Mouse (Mus musculus) neural tube, embryonic 15.5 days (tissue): Measurements from ENCODE around the gene Tmcc1. TPM values are rescaled to one million over a fixed set of nuclear protein-coding genes. Genes with fewer than 3 reads are reported as not detected.
"Not testable (repeated sequence)": the region's sequence is repeated elsewhere in the genome, so short reads cannot be mapped to it uniquely, and the experiment has no call there.

Source experiments
- ATAC-seq: fragments of 200-750 bp; cut with Nextera tagmentation; 2 replicates; pipeline ENCODE4 v1.8.0; 2017; ENCODE audit warnings: mild to moderate bottlenecking, moderate TSS enrichment, moderate library complexity; ENCODE audit not compliant: low FRiP score
- H3K27ac ChIP-seq: fragments of 300-500 bp; sonication (generic); replicated peaks from 2 replicates; pipeline ENCODE4 v1.5.1; 2015; ENCODE audit warnings: mild to moderate bottlenecking, inconsistent platforms
- H3K27me3 ChIP-seq: fragments of 300-500 bp; sonication (generic); replicated peaks from 2 replicates; pipeline ENCODE4 v1.6.1; 2015; ENCODE audit warnings: inconsistent platforms
- H3K36me3 ChIP-seq: fragments of 300-500 bp; sonication (generic); 2 replicates; pipeline ENCODE4 v1.6.1; 2015; ENCODE audit warnings: inconsistent platforms
- H3K4me1 ChIP-seq: fragments of 300-500 bp; sonication (generic); 2 replicates; pipeline ENCODE4 v1.6.1; 2015; ENCODE audit warnings: inconsistent platforms
- H3K4me2 ChIP-seq: fragments of 300-500 bp; sonication (generic); 2 replicates; pipeline ENCODE4 v1.6.1; 2015; ENCODE audit warnings: inconsistent platforms, mild to moderate bottlenecking, moderate library complexity
- H3K4me3 ChIP-seq: fragments of 300-500 bp; sonication (generic); replicated peaks from 2 replicates; pipeline ENCODE4 v1.5.1; 2015; ENCODE audit warnings: mild to moderate bottlenecking, inconsistent platforms
- H3K9ac ChIP-seq: fragments of 300-500 bp; sonication (generic); replicated peaks from 2 replicates; pipeline ENCODE4 v1.6.1; 2015; ENCODE audit warnings: mild to moderate bottlenecking, inconsistent platforms
- H3K9me3 ChIP-seq: fragments of 300-500 bp; sonication (generic); replicated peaks from 2 replicates; pipeline ENCODE4 v1.6.1; 2016; ENCODE audit warnings: inconsistent platforms
- WGBS: fragments of 180-500 bp; shearing (Covaris S2); methylation state at CpG from one replicate; pipeline ENCODE4 v1.1.7; 2015; ENCODE audit warnings: mixed read lengths; 5-methylcytosine and 5-hydroxymethylcytosine counted together
- polyA plus RNA-seq: library from polyadenylated mRNA; unstranded; fragments of >200 nt; fragmentation: Nextera tagmentation; extraction: Ambion mirVana; gene quantifications from 2 replicates; pipeline ENCODE4 v1.2.1, GENCODE M21; 2015

The Tmcc1 gene
- polyA plus RNA-seq, 1 experiment from 2014 or later, result 25.2 TPM

- Histone ChIP-seq H3K9me3 (no peaks in the 10 kb centered on the region), H3K4me1 (peaks cover 34% of the 10 kb centered on the region), H3K4me2 (peak overlapping the region; percentile 93), H3K4me3 (peak overlapping the region; percentile 97), H3K27ac (peak overlapping the region; percentile 86), H3K36me3 (no peaks in the 10 kb centered on the region), H3K27me3 (no peaks in the 10 kb centered on the region), H3K9ac (peak overlapping the region; percentile 91)
- peak; percentile 86 for ATAC-seq
- 0% methylated on average over 26 of the region's 51 CpGs for WGBS
These were observed 426 bp downstream of the Tmcc1 start for GRCm38 (mm10) chr6:116192809-116193311.

- H3K27me3 ChIP-seq, result no peaks in the 10 kb centered on the region
- H3K4me3 ChIP-seq, result no peak overlapping the region
- H3K4me1 ChIP-seq, result peaks cover 37% of the 10 kb centered on the region
- ATAC-seq, result no peak
- WGBS, result 87% methylated on average over 1 of the region's 1 CpGs
- H3K36me3 ChIP-seq, result no peaks in the 10 kb centered on the region
- no peak overlapping the region for H3K27ac ChIP-seq
- no peaks in the 10 kb centered on the region for H3K9me3 ChIP-seq
- H3K4me2 ChIP-seq, result no peak overlapping the region
- H3K9ac ChIP-seq, result no peak overlapping the region
These were observed 3.9 kb downstream of the Tmcc1 start for GRCm38 (mm10) chr6:116189417-116189816.

GRCm38 (mm10) chr6:116186485-116186884 lies 6.8 kb downstream of the Tmcc1 start:
- Histone ChIP-seq H3K27ac (no peak overlapping the region), H3K9ac (no peak overlapping the region), H3K36me3 (no peaks in the 10 kb centered on the region), H3K4me3 (no peak overlapping the region), H3K27me3 (no peaks in the 10 kb centered on the region), H3K4me1 (peaks cover 19% of the 10 kb centered on the region), H3K9me3 (no peaks in the 10 kb centered on the region), H3K4me2 (no peak overlapping the region)
- 44% methylated on average over 2 of the region's 2 CpGs for WGBS
- no peak for ATAC-seq

DNA sequence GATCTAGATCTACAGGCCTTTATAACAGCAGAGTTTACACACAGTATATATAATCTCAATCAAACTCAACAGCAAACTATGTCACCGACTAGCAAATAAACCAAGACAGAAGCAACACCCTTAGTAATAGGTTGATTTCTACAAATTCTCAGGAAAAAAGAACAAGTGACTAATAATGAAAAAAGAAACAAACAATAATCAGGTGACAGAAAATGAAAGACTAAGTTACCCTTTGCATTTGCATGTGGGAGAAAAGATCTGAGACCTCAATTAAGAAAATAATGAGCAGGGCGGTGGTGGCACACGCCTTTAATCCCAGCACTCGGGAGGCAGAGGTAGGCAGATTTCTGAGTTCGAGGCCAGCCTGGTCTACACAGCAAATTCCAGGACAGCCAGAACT lies 9.8 kb downstream of the Tmcc1 start:
- WGBS, result 91% methylated on average over 5 of the region's 5 CpGs

GRCm38 (mm10) chr6:116180731-116181130 lies 12.6 kb downstream of the Tmcc1 start:
- Histone ChIP-seq H3K27me3 (no peaks in the 10 kb centered on the region), H3K27ac (no peak overlapping the region), H3K9ac (no peak overlapping the region), H3K36me3 (peaks cover 12% of the 10 kb centered on the region; the same call in 1 of the 2 replicates), H3K4me1 (no peaks in the 10 kb centered on the region), H3K9me3 (no peaks in the 10 kb centered on the region), H3K4me3 (no peak overlapping the region), H3K4me2 (no peak overlapping the region)
- ATAC-seq, result no peak
- 60% methylated on average over 3 of the region's 3 CpGs for WGBS

More for the DNA sequence above, 9.8 kb downstream of the Tmcc1 start:
- ATAC-seq, result no peak
- no peak overlapping the region for H3K27ac ChIP-seq
- H3K4me1 ChIP-seq, result 0 out of 2 replicates have a peak, but pooled peaks cover 3% of the 10 kb centered on the region
- H3K27me3 ChIP-seq, result no peaks in the 10 kb centered on the region
- H3K36me3 ChIP-seq, result peaks cover 5% of the 10 kb centered on the region; the same call in 1 of the 2 replicates
- no peaks in the 10 kb centered on the region for H3K9me3 ChIP-seq
- H3K4me2 ChIP-seq, result no peak overlapping the region
- H3K4me3 ChIP-seq, result no peak overlapping the region
- H3K9ac ChIP-seq, result no peak overlapping the region

DNA sequence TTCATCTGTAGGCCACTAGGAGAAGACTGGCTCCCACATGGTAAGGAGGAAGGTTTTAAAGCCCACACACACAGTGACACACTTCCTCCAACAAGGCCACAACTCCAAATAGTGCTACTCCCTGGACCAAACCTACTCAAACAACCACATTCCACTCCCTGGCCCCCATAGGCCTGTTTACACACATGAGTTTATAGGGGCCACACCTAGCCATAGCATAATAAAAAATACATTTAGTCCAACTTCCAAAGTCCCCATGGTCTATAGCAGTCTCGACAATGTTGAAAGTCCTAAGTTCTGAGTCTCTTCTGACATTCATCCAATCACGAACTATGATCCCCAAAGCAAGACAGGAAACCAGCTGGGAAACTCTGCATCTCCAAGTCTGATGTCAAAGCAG lies 14.9 kb downstream of the Tmcc1 start:
- no peak overlapping the region for H3K4me2 ChIP-seq
- no peaks in the 10 kb centered on the region for H3K9me3 ChIP-seq
- no peaks in the 10 kb centered on the region for H3K4me1 ChIP-seq
- peaks cover 16% of the 10 kb centered on the region for H3K36me3 ChIP-seq
- H3K27me3 ChIP-seq, result no peaks in the 10 kb centered on the region
- H3K4me3 ChIP-seq, result no peak overlapping the region
- WGBS, result 93% methylated on average over 2 of the region's 2 CpGs
- no peak for ATAC-seq
- no peak overlapping the region for H3K27ac ChIP-seq
- H3K9ac ChIP-seq, result no peak overlapping the region

- not testable (repeated sequence) for H3K4me3 ChIP-seq, ATAC-seq, H3K27me3 ChIP-seq, H3K9ac ChIP-seq, H3K4me1 ChIP-seq, H3K4me2 ChIP-seq, H3K9me3 ChIP-seq, H3K27ac ChIP-seq
- 70% methylated on average over 37 of the region's 37 CpGs for WGBS
- H3K36me3 ChIP-seq, result peaks cover 12% of the 10 kb centered on the region
These were observed 19.7 kb downstream of the Tmcc1 start for GRCm38 (mm10) chr6:116173511-116174099.

GRCm38 (mm10) chr6:116166383-116166782 lies 26.9 kb downstream of the Tmcc1 start:
- no peak overlapping the region for H3K4me2 ChIP-seq
- ATAC-seq, result no peak
- no peaks in the 10 kb centered on the region for H3K4me1 ChIP-seq
- H3K9me3 ChIP-seq, result no peaks in the 10 kb centered on the region
- H3K27ac ChIP-seq, result no peak overlapping the region
- H3K4me3 ChIP-seq, result no peak overlapping the region
- 93% methylated on average over 1 of the region's 1 CpGs for WGBS
- peaks cover 6% of the 10 kb centered on the region for H3K36me3 ChIP-seq
- H3K9ac ChIP-seq, result no peak overlapping the region
- H3K27me3 ChIP-seq, result no peaks in the 10 kb centered on the region

DNA sequence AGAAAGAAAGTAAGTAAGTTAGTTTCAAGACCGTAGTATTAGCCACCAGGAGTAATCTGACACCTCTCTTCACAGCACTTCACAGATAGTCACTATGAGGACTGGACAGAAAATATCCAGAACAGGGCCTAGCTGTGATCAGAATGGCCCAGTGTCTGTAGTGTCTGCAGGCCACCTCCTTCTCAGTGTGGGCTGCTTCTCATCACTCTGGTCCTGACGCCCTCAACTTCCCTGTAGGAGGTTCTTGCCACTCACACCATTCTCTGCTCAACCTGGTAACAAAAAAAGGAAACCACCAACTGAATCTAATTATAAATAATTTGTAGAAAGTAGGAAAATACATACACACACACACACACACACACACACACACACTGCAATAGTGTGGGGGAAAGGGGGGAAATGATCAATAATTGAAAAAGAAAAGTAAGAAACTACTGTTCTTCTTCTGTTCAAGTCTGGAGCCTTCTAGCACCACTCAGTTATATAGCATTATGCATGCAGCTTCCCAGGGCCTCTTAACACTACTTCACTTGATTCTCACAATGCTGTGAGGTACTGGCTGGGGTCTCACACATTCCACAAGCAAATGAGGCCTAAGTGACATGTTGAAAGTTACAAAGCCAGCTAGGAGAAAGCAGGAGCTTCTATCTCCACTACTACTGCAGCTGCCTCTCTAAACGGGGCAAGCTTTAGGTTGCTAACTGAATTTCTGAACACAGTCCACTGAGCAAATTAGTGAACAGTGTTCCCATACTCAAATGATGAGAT lies 38.2 kb downstream of the Tmcc1 start:
- WGBS, result 35% methylated on average over 3 of the region's 3 CpGs

DNA sequence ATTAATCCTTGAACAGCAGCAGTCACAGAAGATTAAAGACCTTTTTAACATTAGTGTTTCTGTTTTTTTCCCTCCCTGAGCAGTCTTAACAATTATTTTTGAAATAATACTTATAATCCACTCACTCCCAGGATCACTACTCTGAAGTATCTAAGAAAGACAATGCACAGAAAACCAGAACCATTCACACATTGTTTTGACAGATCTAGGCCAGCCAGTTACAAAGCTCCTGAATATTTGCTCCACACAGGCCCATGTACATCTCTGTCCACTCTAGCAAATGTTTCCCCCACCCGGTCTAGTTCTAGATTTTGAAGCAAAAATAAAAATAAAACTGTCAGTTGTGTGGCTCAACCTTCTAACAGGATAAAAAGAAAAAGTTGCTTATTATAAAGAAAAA lies 45.9 kb downstream of the Tmcc1 start:
- no peaks in the 10 kb centered on the region for H3K9me3 ChIP-seq
- H3K27me3 ChIP-seq, result no peaks in the 10 kb centered on the region
- WGBS, result 87% methylated on average over 1 of the region's 1 CpGs
- H3K36me3 ChIP-seq, result no peaks in the 10 kb centered on the region
- H3K4me2 ChIP-seq, result no peak overlapping the region
- no peak for ATAC-seq
- no peaks in the 10 kb centered on the region for H3K4me1 ChIP-seq
- no peak overlapping the region for H3K9ac ChIP-seq
- H3K4me3 ChIP-seq, result no peak overlapping the region
- no peak overlapping the region for H3K27ac ChIP-seq

More for the DNA sequence above, 38.2 kb downstream of the Tmcc1 start:
- no peak overlapping the region for H3K4me3 ChIP-seq
- no peaks in the 10 kb centered on the region for H3K4me1 ChIP-seq
- H3K36me3 ChIP-seq, result no peaks in the 10 kb centered on the region
- H3K27me3 ChIP-seq, result no peaks in the 10 kb centered on the region
- no peaks in the 10 kb centered on the region for H3K9me3 ChIP-seq
- no peak overlapping the region for H3K27ac ChIP-seq
- H3K9ac ChIP-seq, result no peak overlapping the region
- no peak for ATAC-seq
- H3K4me2 ChIP-seq, result no peak overlapping the region

GRCm38 (mm10) chr6:116141696-116142095 lies 51.6 kb downstream of the Tmcc1 start:
- no peak overlapping the region for H3K9ac ChIP-seq
- ATAC-seq, result no peak
- no peak overlapping the region for H3K4me2 ChIP-seq
- H3K9me3 ChIP-seq, result no peaks in the 10 kb centered on the region
- 0 out of 2 replicates have a peak, but pooled peaks cover 5% of the 10 kb centered on the region for H3K4me1 ChIP-seq
- H3K27me3 ChIP-seq, result no peaks in the 10 kb centered on the region
- no peak overlapping the region for H3K4me3 ChIP-seq
- H3K36me3 ChIP-seq, result no peaks in the 10 kb centered on the region
- H3K27ac ChIP-seq, result no peak overlapping the region
- whole genome bisulfite sequencing, result 45% methylated on average over 2 of the region's 2 CpGs

DNA sequence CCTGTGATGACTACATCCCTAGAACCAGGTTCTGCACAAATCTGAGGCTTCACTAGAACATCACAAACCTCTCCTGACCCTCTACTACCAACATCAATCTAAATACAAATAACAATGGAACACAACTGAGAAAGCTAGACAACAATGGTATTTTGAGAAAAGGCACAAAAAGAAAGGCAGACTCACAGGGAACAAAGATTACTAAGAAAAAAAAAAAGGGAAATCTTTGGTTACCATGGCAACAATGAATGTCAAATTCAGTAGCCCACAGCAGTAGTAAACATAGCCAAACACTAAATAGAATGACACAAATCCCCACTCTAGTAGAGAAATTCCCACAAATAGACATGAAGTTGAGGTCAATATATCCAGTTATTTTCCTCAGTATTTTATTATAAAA lies 52.5 kb downstream of the Tmcc1 start:
- Histone ChIP-seq H3K4me1 (0 out of 2 replicates have a peak, but pooled peaks cover 5% of the 10 kb centered on the region), H3K27ac (no peak overlapping the region), H3K36me3 (no peaks in the 10 kb centered on the region), H3K27me3 (no peaks in the 10 kb centered on the region), H3K9ac (no peak overlapping the region), H3K9me3 (no peaks in the 10 kb centered on the region), H3K4me3 (no peak overlapping the region), H3K4me2 (no peak overlapping the region)
- no peak for ATAC-seq
